In genomic region chr5:29817400-29817799, GRCm38 (mm10) we compare ENCODE assay signal across 17 mouse cellular contexts.
A peak's percentile ranks its signal among the peaks of the same experiment; 100 is the strongest.
DNase-seq lines count a peak whose midpoint lies in the region; ATAC-seq and TF ChIP-seq lines count a peak whose summit lies in the region.
"Had no signal": no experiment of that assay in that cellular context is flagged by ENCODE, and none has a peak within 500 bp of the region (broad histone marks: within the 10 kb centered on the region; RNA-seq: fewer than 3 reads in every experiment).

No protein-coding gene starts in this region.

- H3K27me3 ChIP-seq in lung, embryonic 15.5 days: no peaks in the 10 kb centered on the region
- H3K27me3 ChIP-seq in midbrain, embryonic 15.5 days (replicated peaks): no peaks in the 10 kb centered on the region
- no peaks in the 10 kb centered on the region for H3K27me3 ChIP-seq in hindbrain, embryonic 12.5 days
- H3K27me3 ChIP-seq: embryonic facial prominence, embryonic 13.5 days; intestine, embryonic 15.5 days; limb, embryonic 12.5 days; midbrain, embryonic 13.5 days had no signal

- 82% methylated on average over 5 of the region's 5 CpGs for WGBS in lung, embryonic 15.5 days
- 88% methylated on average over 5 of the region's 5 CpGs for WGBS in midbrain, embryonic 15.5 days
- 94% methylated on average over 5 of the region's 5 CpGs for WGBS in hindbrain, embryonic 12.5 days

- no peak overlapping the region for H3K4me2 ChIP-seq in lung, embryonic 15.5 days
- no peak overlapping the region for H3K4me2 ChIP-seq in midbrain, embryonic 15.5 days
- no peak overlapping the region for H3K4me2 ChIP-seq in hindbrain, embryonic 12.5 days (replicated peaks)
- H3K4me2 ChIP-seq: embryonic facial prominence, embryonic 13.5 days; intestine, embryonic 15.5 days; limb, embryonic 12.5 days; midbrain, embryonic 13.5 days had no signal

- no peak for DNase-seq in frontal cortex, postnatal 25 days (ENCODE audit: low spot score in 2 of 2)
- DNase-seq in lung, postnatal 14 days: no peak
- peak; percentile 57 for DNase-seq in gastrocnemius, adult 2 months
- peak; percentile 51 for DNase-seq in heart, postnatal 4 days
- DNase-seq: adrenal gland, adult 8-10 months; cerebellum, adult 11 months; kidney, postnatal 36 days; liver, postnatal 0 days had no signal

- no peaks in the 10 kb centered on the region for H3K36me3 ChIP-seq in lung, embryonic 15.5 days
- H3K36me3 ChIP-seq in midbrain, embryonic 15.5 days (replicated peaks): no peaks in the 10 kb centered on the region
- no peaks in the 10 kb centered on the region for H3K36me3 ChIP-seq in hindbrain, embryonic 12.5 days
- H3K36me3 ChIP-seq: embryonic facial prominence, embryonic 13.5 days; intestine, embryonic 15.5 days; limb, embryonic 12.5 days; midbrain, embryonic 13.5 days had no signal

- intact Hi-C loops in gastrocnemius, adult 2 months (cut with DNase I): no loop called here

- ATAC-seq in frontal cortex, adult (ENCODE audit: low TSS enrichment): peak; percentile 55; the same call in 1 of the 2 replicates
- ATAC-seq in lung, embryonic 15.5 days (ENCODE audit: borderline replicate concordance, extremely low read depth, low FRiP score, low TSS enrichment): 0 out of 2 replicates have a peak, but pooled peaks have one; percentile 3
- no peak for ATAC-seq in midbrain, embryonic 15.5 days (replicated peaks)
- ATAC-seq in hindbrain, embryonic 12.5 days (ENCODE audit: low FRiP score): no peak
- ATAC-seq: CD4-positive, CD25-positive, alpha-beta regulatory T cell, adult 4 months; intestine, embryonic 15.5 days; liver, postnatal 0 days; midbrain, embryonic 13.5 days had no signal

- H3K4me3 ChIP-seq in lung, embryonic 15.5 days: no peak overlapping the region
- H3K4me3 ChIP-seq in gastrocnemius, adult 2 months: no peak overlapping the region
- no peak overlapping the region for H3K4me3 ChIP-seq in midbrain, embryonic 15.5 days
- no peak overlapping the region for H3K4me3 ChIP-seq in hindbrain, embryonic 12.5 days
- H3K4me3 ChIP-seq: embryonic facial prominence, embryonic 13.5 days; intestine, embryonic 15.5 days; limb, embryonic 12.5 days; midbrain, embryonic 13.5 days had no signal

- H3K27ac ChIP-seq in lung, embryonic 15.5 days: no peak overlapping the region
- H3K27ac ChIP-seq in gastrocnemius, adult 2 months: no peak overlapping the region
- no peak overlapping the region for H3K27ac ChIP-seq in midbrain, embryonic 15.5 days
- H3K27ac ChIP-seq in hindbrain, embryonic 12.5 days: no peak overlapping the region
- H3K27ac ChIP-seq: embryonic facial prominence, embryonic 13.5 days; intestine, embryonic 15.5 days; limb, embryonic 12.5 days; midbrain, embryonic 13.5 days had no signal

- 0 out of 2 replicates have a peak, but pooled peaks cover 4% of the 10 kb centered on the region for H3K4me1 ChIP-seq in lung, embryonic 15.5 days
- H3K4me1 ChIP-seq in midbrain, embryonic 15.5 days: no peaks in the 10 kb centered on the region
- no peaks in the 10 kb centered on the region for H3K4me1 ChIP-seq in hindbrain, embryonic 12.5 days
- H3K4me1 ChIP-seq: intestine, embryonic 15.5 days; limb, embryonic 12.5 days; midbrain, embryonic 13.5 days had no signal

- H3K9ac ChIP-seq in lung, embryonic 15.5 days: no peak overlapping the region
- H3K9ac ChIP-seq in midbrain, embryonic 15.5 days: no peak overlapping the region
- no peak overlapping the region for H3K9ac ChIP-seq in hindbrain, embryonic 12.5 days
- H3K9ac ChIP-seq: embryonic facial prominence, embryonic 13.5 days; intestine, embryonic 15.5 days; limb, embryonic 12.5 days; liver, postnatal 0 days; midbrain, embryonic 13.5 days had no signal

- H3K9me3 ChIP-seq in lung, embryonic 15.5 days: no peaks in the 10 kb centered on the region
- no peaks in the 10 kb centered on the region for H3K9me3 ChIP-seq in midbrain, embryonic 15.5 days
- H3K9me3 ChIP-seq in hindbrain, embryonic 12.5 days (replicated peaks): 0 out of 2 replicates have a peak, but pooled peaks cover 5% of the 10 kb centered on the region
- H3K9me3 ChIP-seq: embryonic facial prominence, embryonic 13.5 days; intestine, embryonic 15.5 days; midbrain, embryonic 13.5 days had no signal

- TF ChIP-seq CTCF in gastrocnemius, adult 2 months (IDR thresholded peaks at IDR 0.05): no peak

Comparison
In these comparisons a context has a peak if more than half of its experiments do, and no peak if none do; other contexts are left out.
1. ATAC-seq: peak in frontal cortex, adult (single experiment) and lung, embryonic 15.5 days (single experiment); none in midbrain, embryonic 15.5 days (single experiment) and hindbrain, embryonic 12.5 days (single experiment).
2. DNase-seq: peak in gastrocnemius, adult 2 months (single experiment) and heart, postnatal 4 days (single experiment); none in frontal cortex, postnatal 25 days (0 of 2) and lung, postnatal 14 days (single experiment).